Mouse (Mus musculus) ovary, postnatal 10 days (tissue): ENCODE results near the gene Pim1.

Experiments
- DNase-seq: peaks from one replicate; pipeline ENCODE4 v3.0.0; 2022; ENCODE audit warnings: low spot score

Pim1 gene

DNA sequence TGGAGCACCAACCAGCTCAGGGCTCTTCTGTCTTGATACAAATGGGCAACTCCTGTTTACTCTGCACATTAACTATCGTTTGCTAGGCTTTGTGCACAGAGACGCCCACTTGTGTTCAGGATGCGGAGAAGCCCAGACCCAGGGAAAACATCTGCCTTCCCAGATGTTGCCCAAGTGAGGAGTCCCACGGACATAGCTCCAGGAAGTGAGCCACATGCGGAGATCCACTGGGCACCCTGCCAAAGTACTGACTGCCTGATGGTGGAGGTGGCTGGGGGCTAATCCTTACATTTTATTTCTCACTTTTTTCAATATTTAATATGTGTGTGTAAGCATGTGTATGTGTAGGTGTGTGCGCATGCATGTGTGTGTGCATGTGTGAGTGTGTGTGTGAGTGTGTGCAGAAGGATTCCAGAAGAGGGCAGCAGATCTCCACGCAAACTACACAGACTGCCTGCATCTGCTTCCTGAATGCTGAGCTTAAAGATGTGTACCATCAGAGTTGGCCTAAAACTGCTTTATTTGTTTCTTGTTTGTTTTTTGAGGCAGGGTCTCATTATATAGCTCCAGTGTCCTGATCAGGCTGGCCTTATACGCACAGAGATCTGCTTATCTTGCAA, 38.1 kb downstream of the Pim1 start:
- no peak for DNase-seq

- no peak for DNase-seq
Measured at GRCm38 (mm10) chr17:29530508-29530907, 40.0 kb downstream of the Pim1 start.

DNA sequence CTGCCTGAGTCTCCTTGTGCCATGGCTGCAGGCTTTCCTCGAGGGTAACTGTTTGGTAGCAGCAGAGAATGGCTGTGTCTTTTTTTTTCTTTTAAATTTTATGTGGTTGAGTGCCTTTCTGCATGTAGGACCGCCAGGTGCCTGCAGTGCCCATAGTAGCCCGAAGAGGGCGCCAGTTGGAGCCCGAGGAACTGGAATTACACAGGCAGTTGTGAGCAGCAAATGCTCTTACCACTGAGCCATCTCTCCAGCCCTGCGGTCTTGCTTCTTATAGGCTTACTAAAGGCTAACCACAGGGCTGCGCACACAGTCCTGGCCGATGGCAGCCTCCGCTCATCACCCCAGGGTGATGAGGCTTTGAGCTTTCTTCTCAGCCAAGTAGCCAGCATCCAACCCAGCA, 40.7 kb downstream of the Pim1 start:
- no peak for DNase-seq

GRCm38 (mm10) chr17:29531757-29532384, 41.3 kb downstream of the Pim1 start:
- no peak for DNase-seq

DNA sequence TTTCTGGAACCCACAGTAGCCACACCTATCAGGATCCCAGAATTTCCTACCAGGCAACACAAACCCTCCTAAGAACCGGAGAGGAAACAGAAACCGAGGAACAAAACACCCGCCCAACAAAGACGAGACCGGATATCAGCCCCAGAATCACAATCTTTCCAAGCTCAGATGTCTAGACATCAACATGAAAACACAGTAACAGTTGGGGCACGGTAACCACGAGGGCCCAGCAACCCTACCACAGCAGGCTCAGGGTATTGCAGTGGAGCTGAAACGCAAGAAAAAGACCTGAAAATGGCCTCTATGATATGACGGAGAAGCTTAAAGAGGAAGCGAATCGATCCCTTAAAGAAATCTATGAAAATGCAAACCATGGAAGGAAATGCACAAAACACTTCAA, 43.3 kb downstream of the Pim1 start:
- DNase-seq = no peak

GRCm38 (mm10) chr17:29540426-29540825, 49.9 kb downstream of the Pim1 start:
- no peak for DNase-seq

DNA sequence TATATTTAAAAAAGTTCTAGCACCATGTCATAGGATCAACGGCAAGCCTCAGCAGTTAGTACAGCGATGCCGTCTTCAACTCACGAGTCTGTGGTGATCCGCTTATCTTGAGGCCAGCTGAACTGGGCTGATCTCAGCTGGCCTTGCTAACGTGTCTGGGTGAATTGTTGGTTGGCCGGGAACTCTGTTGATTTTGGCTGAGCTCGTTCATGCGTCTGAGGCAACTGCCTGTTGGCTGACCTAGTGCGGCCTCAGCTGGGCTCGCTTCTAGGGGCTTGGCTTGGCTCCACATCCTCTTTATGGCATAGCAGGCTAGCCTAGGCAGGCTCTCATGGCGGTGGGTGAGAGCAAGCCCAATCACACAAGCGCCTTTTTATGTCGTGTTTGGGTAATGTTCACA, 50.9 kb downstream of the Pim1 start:
- DNase-seq = peak; percentile 21

- DNase-seq = no peak
Measured at GRCm38 (mm10) chr17:29542831-29543690, 52.5 kb downstream of the Pim1 start.

- DNase-seq = no peak
Measured at GRCm38 (mm10) chr17:29544064-29544463, 53.5 kb downstream of the Pim1 start.

DNA sequence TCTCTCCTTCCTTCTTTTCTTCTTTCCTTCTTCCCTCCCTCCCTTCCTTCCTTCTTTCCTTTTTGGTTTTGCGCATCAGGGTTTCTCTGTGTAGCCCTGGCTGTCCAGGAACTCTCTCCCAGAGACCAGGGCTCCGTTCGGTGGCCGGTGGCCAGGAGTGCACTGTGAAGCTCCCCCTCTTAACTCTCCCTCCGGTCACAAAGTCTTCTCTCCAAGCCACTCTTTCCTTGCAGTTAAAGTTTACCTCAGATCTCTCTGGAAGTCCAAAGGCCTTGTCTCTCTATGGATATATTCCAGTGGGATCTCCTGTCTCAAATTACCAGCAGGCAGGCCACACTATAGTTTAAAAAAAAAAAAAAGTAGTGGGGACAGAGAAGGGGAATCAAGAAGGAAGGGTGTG, 54.7 kb downstream of the Pim1 start:
- no peak for DNase-seq
